Mouse (Mus musculus) MEL (cell line): ENCODE measurements around the gene Gm1113. TPM values are rescaled to one million over a fixed set of nuclear protein-coding genes. Genes with fewer than 3 reads are reported as not detected.

Experiments
- DNase-seq: peaks from one replicate; pipeline ENCODE4 v3.0.0; 2011; ENCODE audit warnings: low read depth, low spot score
- H3K27ac ChIP-seq: 2 replicates; pipeline ENCODE4 v1.5.1; 2012; ENCODE audit warnings: low read depth, mild to moderate bottlenecking, control low read depth, low read length, moderate library complexity; ENCODE audit not compliant: control insufficient read depth
- H3K27me3 ChIP-seq, 2 experiments: fragments of 150-350 bp in 1 of 2; sonication (generic) in 1 of 2; 2 replicates each; pipeline ENCODE4 v1.6.1; 2012; ENCODE audit warnings: low read length in 2 of 2, mild to moderate bottlenecking in 2 of 2, improper control_type of control experiment in 1 of 2, moderate library complexity in 1 of 2; ENCODE audit not compliant: insufficient read depth in 2 of 2, control insufficient read depth in 1 of 2
- H3K36me3 ChIP-seq, 2 experiments: 2 replicates each; pipeline ENCODE4 v1.6.1; 2012 to 2014; ENCODE audit warnings: low read length in 2 of 2, improper control_type of control experiment in 1 of 2, inconsistent platforms in 1 of 2, mild to moderate bottlenecking in 1 of 2; ENCODE audit not compliant: insufficient read depth in 2 of 2, control insufficient read depth in 1 of 2
- H3K4me1 ChIP-seq, 2 experiments: fragments of 150-350 bp in 1 of 2; sonication (generic) in 1 of 2; 2 replicates each; pipeline ENCODE4 v1.6.1; 2012; ENCODE audit warnings: low read length in 2 of 2, improper control_type of control experiment in 1 of 2, mild to moderate bottlenecking in 1 of 2; ENCODE audit not compliant: insufficient read depth in 2 of 2, control insufficient read depth in 1 of 2
- H3K4me3 ChIP-seq, 2 experiments: fragments of 150-350 bp in 1 of 2; sonication (generic) in 1 of 2; 2 replicates each; pipeline ENCODE4 v1.5.1; 2012; ENCODE audit warnings: low read depth in 2 of 2, low read length in 2 of 2, mild to moderate bottlenecking in 2 of 2, moderate library complexity in 2 of 2, control low read depth in 1 of 2, improper control_type of control experiment in 1 of 2; ENCODE audit not compliant: control insufficient read depth in 1 of 2, insufficient read depth in 1 of 2
- H3K79me2 ChIP-seq: 2 replicates; pipeline ENCODE4 v1.6.1; 2012; ENCODE audit warnings: mild to moderate bottlenecking, low read length, moderate library complexity; ENCODE audit not compliant: control insufficient read depth, poor library complexity, insufficient read depth
- H3K9ac ChIP-seq: 2 replicates; pipeline ENCODE4 v1.6.1; 2012; ENCODE audit warnings: low read depth, mild to moderate bottlenecking, control low read depth, low read length, moderate library complexity; ENCODE audit not compliant: control insufficient read depth, poor library complexity, severe bottlenecking
- H3K9me3 ChIP-seq: fragments of 150-350 bp; sonication (generic); replicated peaks from 2 replicates; pipeline ENCODE4 v1.6.1; 2012; ENCODE audit warnings: mild to moderate bottlenecking, low read length, improper control_type of control experiment, moderate library complexity; ENCODE audit not compliant: insufficient read depth
- BHLHE40 ChIP-seq: IDR thresholded peaks from 2 replicates; pipeline ENCODE4 v1.6.1; 2012; ENCODE audit warnings: low read depth, mild to moderate bottlenecking, inconsistent platforms, low read length, improper control_type of control experiment, borderline replicate concordance
- CHD1 ChIP-seq: IDR thresholded peaks from 2 replicates; pipeline ENCODE4 v1.6.1; 2012; ENCODE audit warnings: low read depth, mild to moderate bottlenecking, inconsistent platforms, low read length, improper control_type of control experiment
- CHD2 ChIP-seq: IDR thresholded peaks from 2 replicates; pipeline ENCODE4 v1.6.1; 2011; ENCODE audit warnings: low read length, improper control_type of control experiment
- CTCF ChIP-seq, 3 experiments: IDR thresholded peaks in 2 of 3; conservative IDR thresholded peaks in 1 of 3; 2 replicates each; pipeline ENCODE4 v1.5.1; 2011 to 2012; ENCODE audit warnings: low read length in 3 of 3, low read depth in 2 of 3, mild to moderate bottlenecking in 2 of 3, improper control_type of control experiment in 1 of 3, inconsistent platforms in 1 of 3, mixed read lengths in 1 of 3, moderate library complexity in 1 of 3; ENCODE audit not compliant: control insufficient read depth in 1 of 3, insufficient read depth in 1 of 3, poor library complexity in 1 of 3, severe bottlenecking in 1 of 3
- E2F4 ChIP-seq: IDR thresholded peaks from 2 replicates; pipeline ENCODE4 v1.6.1; 2011; ENCODE audit warnings: low read depth, low read length, improper control_type of control experiment, borderline replicate concordance
- GABPA ChIP-seq: IDR thresholded peaks from 2 replicates; pipeline ENCODE4 v1.6.1; 2012; ENCODE audit warnings: low read depth, mild to moderate bottlenecking, inconsistent platforms, low read length, improper control_type of control experiment, moderate library complexity
- GATA1 ChIP-seq: IDR thresholded peaks from 2 replicates; pipeline ENCODE4 v1.6.1; 2011; ENCODE audit warnings: low read depth, low read length, improper control_type of control experiment
- HCFC1 ChIP-seq: IDR thresholded peaks from 2 replicates; pipeline ENCODE4 v1.6.1; 2012; ENCODE audit warnings: low read depth, mild to moderate bottlenecking, inconsistent platforms, low read length, improper control_type of control experiment, moderate library complexity
- JUND ChIP-seq: IDR thresholded peaks from 2 replicates; pipeline ENCODE4 v1.6.1; 2011; ENCODE audit warnings: low read depth, mild to moderate bottlenecking, improper control_type of control experiment, low read length
- KAT2A ChIP-seq: conservative IDR thresholded peaks from 2 replicates; pipeline ENCODE4 v1.6.1; 2012; ENCODE audit warnings: low read depth, low read length, improper control_type of control experiment, inconsistent platforms
- MAFK ChIP-seq: IDR thresholded peaks from 2 replicates; pipeline ENCODE4 v1.6.1; 2011; ENCODE audit warnings: low read depth, mild to moderate bottlenecking, low read length, improper control_type of control experiment, borderline replicate concordance
- MAX ChIP-seq: IDR thresholded peaks from 2 replicates; pipeline ENCODE4 v1.6.1; 2011; ENCODE audit warnings: low read length, improper control_type of control experiment
- MAZ ChIP-seq: IDR thresholded peaks from 2 replicates; pipeline ENCODE4 v1.6.1; 2012; ENCODE audit warnings: low read depth, mild to moderate bottlenecking, inconsistent platforms, low read length, improper control_type of control experiment
- MEF2A ChIP-seq: IDR thresholded peaks from 2 replicates; pipeline ENCODE4 v1.6.1; 2014; ENCODE audit warnings: low read depth, mild to moderate bottlenecking, inconsistent platforms, low read length, improper control_type of control experiment; ENCODE audit not compliant: poor library complexity, insufficient replicate concordance, severe bottlenecking; ENCODE audit errors: extremely low read depth
- MXI1 ChIP-seq: IDR thresholded peaks from 2 replicates; pipeline ENCODE4 v1.6.1; 2011; ENCODE audit warnings: mild to moderate bottlenecking, low read depth, low read length, improper control_type of control experiment
- MYB ChIP-seq: IDR thresholded peaks from 2 replicates; pipeline ENCODE4 v1.6.1; 2011; ENCODE audit warnings: mild to moderate bottlenecking, low read depth, low read length, improper control_type of control experiment
- MYC ChIP-seq: IDR thresholded peaks from 2 replicates; pipeline ENCODE4 v1.6.1; 2011; ENCODE audit warnings: low read depth, mild to moderate bottlenecking, low read length, improper control_type of control experiment, moderate library complexity
- NRF1 ChIP-seq: IDR thresholded peaks from 2 replicates; pipeline ENCODE4 v1.6.1; 2014; ENCODE audit warnings: low read depth, mild to moderate bottlenecking, inconsistent platforms, low read length, improper control_type of control experiment, moderate library complexity; ENCODE audit not compliant: poor library complexity, insufficient read depth, severe bottlenecking
- POLR2A ChIP-seq, 2 experiments: IDR thresholded peaks; 2 replicates each; pipeline ENCODE4 v1.6.1; 2011 to 2012; ENCODE audit warnings: low read length in 2 of 2, mild to moderate bottlenecking in 2 of 2, control low read depth in 1 of 2, improper control_type of control experiment in 1 of 2, low read depth in 1 of 2, moderate library complexity in 1 of 2; ENCODE audit not compliant: control insufficient read depth in 1 of 2, insufficient read depth in 1 of 2, poor library complexity in 1 of 2
- POLR2AphosphoS2 ChIP-seq: IDR thresholded peaks from 2 replicates; pipeline ENCODE4 v1.6.1; 2011; ENCODE audit warnings: low read length, improper control_type of control experiment
- POLR2AphosphoS5 ChIP-seq: IDR thresholded peaks from 2 replicates; pipeline ENCODE4 v1.6.1; 2012; ENCODE audit warnings: low read depth, borderline replicate concordance, mild to moderate bottlenecking, inconsistent platforms, low read length, moderate library complexity, mixed read lengths
- RAD21 ChIP-seq: IDR thresholded peaks from 2 replicates; pipeline ENCODE4 v1.6.1; 2011; ENCODE audit warnings: mild to moderate bottlenecking, low read depth, low read length, improper control_type of control experiment
- RCOR1 ChIP-seq: IDR thresholded peaks from 2 replicates; pipeline ENCODE4 v1.6.1; 2012; ENCODE audit warnings: low read depth, mild to moderate bottlenecking, inconsistent platforms, low read length, improper control_type of control experiment
- SIN3A ChIP-seq: IDR thresholded peaks from 2 replicates; pipeline ENCODE4 v1.6.1; 2012; ENCODE audit warnings: low read length, improper control_type of control experiment, inconsistent platforms
- SMC3 ChIP-seq: IDR thresholded peaks from 2 replicates; pipeline ENCODE4 v1.6.1; 2011; ENCODE audit warnings: low read depth, low read length, improper control_type of control experiment
- TAL1 ChIP-seq: IDR thresholded peaks from 2 replicates; pipeline ENCODE4 v1.6.1; 2012; ENCODE audit warnings: mild to moderate bottlenecking, inconsistent platforms, low read length, moderate library complexity, mixed read lengths
- TBP ChIP-seq: IDR thresholded peaks from 2 replicates; pipeline ENCODE4 v1.8.0; 2011; ENCODE audit warnings: low read depth, low read length, improper control_type of control experiment
- TCF12 ChIP-seq: IDR thresholded peaks from 2 replicates; pipeline ENCODE4 v1.6.1; 2014; ENCODE audit warnings: low read depth, mild to moderate bottlenecking, inconsistent platforms, low read length, improper control_type of control experiment, moderate library complexity
- UBTF ChIP-seq: IDR thresholded peaks from 2 replicates; pipeline ENCODE4 v1.6.1; 2012; ENCODE audit warnings: low read depth, mild to moderate bottlenecking, inconsistent platforms, low read length, improper control_type of control experiment, moderate library complexity, borderline replicate concordance; ENCODE audit not compliant: insufficient read depth
- USF1 ChIP-seq: IDR thresholded peaks from 2 replicates; pipeline ENCODE4 v1.6.1; 2014; ENCODE audit warnings: low read depth, mild to moderate bottlenecking, inconsistent platforms, low read length, improper control_type of control experiment, moderate library complexity
- USF2 ChIP-seq, 2 experiments: IDR thresholded peaks; 2 replicates each; pipeline ENCODE4 v1.6.1; 2011 to 2012; ENCODE audit warnings: improper control_type of control experiment in 2 of 2, low read length in 2 of 2, borderline replicate concordance in 1 of 2, inconsistent platforms in 1 of 2, low read depth in 1 of 2, mild to moderate bottlenecking in 1 of 2; ENCODE audit not compliant: insufficient read depth in 1 of 2
- ZC3H11A ChIP-seq: IDR thresholded peaks from 2 replicates; pipeline ENCODE4 v1.6.1; 2012; ENCODE audit warnings: low read depth, mild to moderate bottlenecking, inconsistent platforms, low read length, improper control_type of control experiment
- ZKSCAN1 ChIP-seq: IDR thresholded peaks from 2 replicates; pipeline ENCODE4 v1.6.1; 2012; ENCODE audit warnings: low read depth, mild to moderate bottlenecking, inconsistent platforms, low read length, improper control_type of control experiment, moderate library complexity
- ZMIZ1 ChIP-seq: IDR thresholded peaks from 2 replicates; pipeline ENCODE4 v1.6.1; 2012; ENCODE audit warnings: low read depth, mild to moderate bottlenecking, inconsistent platforms, low read length, improper control_type of control experiment, moderate library complexity
- ZNF384 ChIP-seq: IDR thresholded peaks from 2 replicates; pipeline ENCODE4 v1.6.1; 2012; ENCODE audit warnings: low read depth, mild to moderate bottlenecking, inconsistent platforms, low read length, improper control_type of control experiment
- polyA plus RNA-seq, 2 experiments: library from polyadenylated mRNA; stranded (reverse) in 1 of 2; unstranded in 1 of 2; fragments of >175 nt in 1 of 2; fragments of >200 nt in 1 of 2; gene quantifications; 2 replicates each; pipeline versions ENCODE4 v1.2.1 to v1.2.4; 2012; ENCODE audit warnings: low replicate concordance in 2 of 2, low read depth in 1 of 2; ENCODE audit not compliant: insufficient read length in 2 of 2, insufficient read depth in 1 of 2, missing spikeins in 1 of 2
- total RNA-seq: library from RNA; depleted of rRNA; stranded (reverse); fragments of 300-350 nt; gene quantifications from 2 replicates; pipeline ENCODE4 v1.2.3, GENCODE M21; 2012

Gene Gm1113
- total and polyA plus RNA-seq, 3 experiments, result not detected

- H3K4me1 ChIP-seq, result peaks cover 0 to 11% of the 10 kb centered on the region in 2 experiments; a peak in 3 of 4 replicates
- peaks cover 20% of the 10 kb centered on the region for H3K79me2 ChIP-seq
- H3K9ac ChIP-seq, result peak overlapping the region; percentile 64
- H3K4me3 ChIP-seq, result peak overlapping the region; percentile 64 to 92
- peak; percentile 95 for DNase-seq
- H3K27ac ChIP-seq, result peak overlapping the region; percentile 56
- H3K9me3 ChIP-seq, result no peaks in the 10 kb centered on the region
- H3K36me3 ChIP-seq, result peaks cover 9 to 27% of the 10 kb centered on the region in 2 experiments
- H3K27me3 ChIP-seq, result peaks cover 0 to 4% of the 10 kb centered on the region in 2 experiments; a peak in 2 of 4 replicates
- TF ChIP-seq RCOR1 (no peak), MYC (peak; percentile 99), POLR2A (IDR thresholded peaks at IDR 0.05; ENCODE audit: control insufficient read depth in 1 of 2, insufficient read depth in 1 of 2, low read depth in 1 of 2, low read length in 2 of 2, poor library complexity in 1 of 2) (peak; percentile 67 to 95), RAD21 (no peak), MAZ (no peak), HCFC1 (peak; percentile 100), USF1 (no peak), JUND (no peak), ZNF384 (no peak), MEF2A (no peak), ZKSCAN1 (no peak), MYB (no peak), MAFK (no peak), MXI1 (peak; percentile 89), CHD1 (no peak), GATA1 (no peak), SIN3A (peak; percentile 89), TAL1 (no peak), ZMIZ1 (peak; percentile 69), CTCF (IDR thresholded peaks at IDR 0.05 in 2 of 3, conservative IDR thresholded peaks at IDR 0.05 in 1 of 3; ENCODE audit: control insufficient read depth in 1 of 3, insufficient read depth in 1 of 3, low read depth in 2 of 3, low read length in 3 of 3, poor library complexity in 1 of 3, severe bottlenecking in 1 of 3) (no peak), USF2 (IDR thresholded peaks at IDR 0.05; ENCODE audit: borderline replicate concordance in 1 of 2, insufficient read depth in 1 of 2, low read depth in 1 of 2, low read length in 2 of 2) (no peak), POLR2AphosphoS2 (peak; percentile 59; the same call in 1 of the 2 replicates), ZC3H11A (no peak), KAT2A (peak; percentile 94), UBTF (no peak), TCF12 (peak; percentile 76), BHLHE40 (no peak), MAX (peak; percentile 94), CHD2 (0 out of 2 replicates have a peak, but pooled peaks have one; percentile 10), GABPA (no peak), SMC3 (no peak), E2F4 (no peak), POLR2AphosphoS5 (peak; percentile 33; the same call in 1 of the 2 replicates), NRF1 (peak; percentile 94), TBP (peak; percentile 79)
Observed at GRCm38 (mm10) chr9:35559009-35559890, 41.2 kb upstream of the Gm1113 start.
